Mouse (Mus musculus) regulatory T cell (primary cell): Measurements from ENCODE around the gene Med29.

ENCODE experiments used
- in situ Hi-C: fragments of 300-600 bp; cut with MboI, MseI; formaldehyde crosslinking; loops from one replicate; pipeline ENCODE4 v1.15.1; 2025; ENCODE audit warnings: high pct_unique_total_duplicates

The Med29 gene

DNA sequence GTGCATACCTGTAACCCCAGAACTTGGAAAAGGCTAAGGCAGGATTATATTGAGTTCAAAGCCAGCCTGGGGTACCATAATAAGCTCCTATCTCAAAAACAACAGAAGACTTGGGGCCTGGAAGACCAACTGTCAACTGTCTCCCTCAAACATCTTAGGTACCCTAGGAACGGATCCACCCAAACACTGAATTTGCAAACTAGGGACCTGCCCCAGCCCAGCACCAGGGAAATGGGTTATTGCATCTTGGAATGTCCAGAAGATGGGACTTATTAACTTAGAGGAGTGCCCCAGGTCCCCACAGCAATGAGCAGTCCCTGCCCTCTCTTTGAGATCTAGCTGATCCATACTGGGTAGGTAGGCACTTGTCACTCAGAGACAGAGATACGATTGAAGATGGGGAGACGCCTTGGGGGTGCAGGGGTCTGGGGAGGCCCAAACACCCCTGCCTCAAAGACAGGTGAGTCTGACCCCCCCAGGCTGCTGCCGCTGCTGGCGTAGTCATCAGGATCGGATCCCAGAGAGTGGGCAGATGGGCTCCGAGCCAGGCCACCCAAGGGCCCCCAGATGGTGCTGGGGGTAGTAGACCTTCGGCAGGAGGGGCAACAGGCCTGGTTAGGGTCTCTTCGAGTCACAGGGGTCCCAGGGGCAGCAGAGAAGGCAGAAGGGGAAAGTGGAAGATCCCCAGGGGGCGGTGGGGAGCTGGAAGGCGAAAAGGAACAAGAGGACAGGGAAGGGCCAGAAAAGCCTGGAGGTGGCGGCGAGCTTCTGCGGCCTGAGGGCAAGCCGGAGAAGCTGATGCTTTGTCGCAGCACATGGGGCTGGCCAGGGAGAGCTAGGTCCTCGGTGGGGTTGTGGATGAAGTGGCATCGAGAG, 15.1 kb downstream of the Med29 start:
- in situ Hi-C loops, result no loop called here

- in situ Hi-C loops, result no loop called here
Measured at GRCm38 (mm10) chr7:28376011-28376771, 16.3 kb downstream of the Med29 start.

DNA sequence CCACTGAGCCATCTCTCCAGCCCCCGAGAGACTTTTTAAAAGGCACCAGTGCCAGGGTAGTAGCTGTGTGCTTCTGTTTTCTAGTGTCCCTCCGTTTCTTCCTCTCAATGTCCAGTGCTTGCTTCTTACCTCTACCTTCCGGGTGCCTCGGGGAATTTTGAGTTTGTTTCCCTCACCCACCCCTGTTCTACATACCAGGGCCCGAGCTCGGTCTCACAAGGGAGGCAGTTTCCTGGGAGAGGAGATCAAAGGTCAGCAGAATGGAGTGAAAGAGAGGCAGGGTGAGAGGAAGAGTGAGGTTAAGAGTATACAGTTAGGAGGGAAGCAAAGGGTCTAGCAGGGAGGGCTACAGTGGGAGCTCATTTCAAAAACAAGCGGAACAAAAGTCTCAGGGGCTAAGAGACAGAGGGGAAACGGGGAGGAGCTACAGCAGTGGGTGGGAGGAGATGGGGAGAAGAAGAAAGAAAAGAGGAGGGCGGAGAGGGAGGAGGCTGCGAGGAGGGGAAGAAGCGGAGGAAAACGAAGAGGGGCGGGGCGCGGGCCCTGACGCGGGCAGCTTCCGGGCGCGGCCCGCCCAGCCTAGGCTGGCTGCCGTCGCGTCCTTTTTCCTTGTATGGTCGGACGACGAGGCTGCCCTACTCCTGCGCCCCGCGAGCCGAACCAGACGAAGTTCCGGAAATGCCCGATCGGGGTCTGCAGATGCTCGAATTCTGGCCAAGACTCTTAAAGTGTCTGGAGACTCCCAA, 17.2 kb downstream of the Med29 start:
- in situ Hi-C loops, result no loop called here

DNA sequence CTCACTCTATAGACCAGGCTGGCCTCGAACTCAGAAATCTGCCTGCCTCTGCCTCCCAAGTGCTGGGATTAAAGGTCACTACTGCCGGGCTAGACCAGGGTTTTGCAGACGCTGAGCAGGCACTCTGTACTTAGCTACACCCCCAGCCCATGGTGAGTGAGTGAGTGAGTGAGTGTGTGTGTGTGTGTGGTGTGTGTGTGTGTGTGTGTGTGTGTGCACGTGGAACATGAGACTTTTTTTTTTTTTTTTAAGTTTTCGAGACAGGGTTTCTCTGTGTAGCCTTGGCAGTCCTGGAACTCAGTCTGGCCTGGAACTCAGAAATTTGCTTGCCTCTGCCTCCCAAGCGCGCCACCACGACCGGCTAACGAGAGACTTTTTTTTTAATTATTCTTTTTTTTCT, 17.9 kb downstream of the Med29 start:
- in situ Hi-C loops, result no loop called here

GRCm38 (mm10) chr7:28373891-28374495, 18.5 kb downstream of the Med29 start:
- in situ Hi-C loops, result no loop called here

GRCm38 (mm10) chr7:28373131-28373581, 19.4 kb downstream of the Med29 start:
- in situ Hi-C loops, result no loop called here

DNA sequence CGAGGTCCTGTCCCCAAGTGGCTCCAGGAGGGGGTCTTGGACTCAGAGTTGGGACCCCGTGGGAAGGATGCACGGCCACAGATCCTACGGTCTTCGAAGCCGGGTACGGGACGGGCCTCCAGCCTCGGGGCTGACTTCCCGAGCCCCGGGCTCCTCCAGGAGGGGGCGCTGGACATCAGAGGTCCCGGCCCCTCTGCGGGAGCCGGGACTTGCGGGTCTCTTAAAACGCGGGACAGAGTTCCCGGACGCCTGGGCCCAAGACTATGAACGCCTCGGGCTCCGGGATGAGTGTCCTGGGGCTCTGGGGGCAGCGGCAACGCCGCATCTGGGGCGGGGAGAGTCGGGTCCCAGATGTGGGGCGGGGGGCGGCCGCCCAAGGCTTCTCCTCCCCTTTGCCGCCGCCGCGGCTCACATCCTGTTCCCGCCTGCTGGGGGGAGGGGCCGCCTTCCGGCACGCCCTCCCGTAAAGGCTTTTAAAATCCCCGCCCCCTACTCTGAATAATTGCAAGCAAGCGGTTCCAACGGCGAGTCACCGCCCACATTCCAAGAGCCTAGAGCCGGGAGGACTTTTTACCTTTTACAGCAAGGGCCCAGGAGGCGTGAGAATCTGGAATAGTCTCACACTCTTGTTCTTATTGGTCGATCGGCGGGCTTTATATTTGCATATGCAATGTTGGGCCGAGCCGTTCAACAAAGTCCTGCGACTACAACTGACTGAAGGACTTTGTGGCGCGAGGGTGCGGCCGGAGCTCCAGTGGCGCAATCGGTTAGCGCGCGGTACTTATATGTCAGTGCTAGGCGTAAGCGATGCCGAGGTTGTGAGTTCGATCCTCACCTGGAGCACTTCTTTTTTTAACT, 20.0 kb downstream of the Med29 start, which contains the start of gene Plekhg2:
TSS of gene Plekhg2 (minus strand) at position 349 of the 858 bp plus-strand sequence.
- in situ Hi-C loops, result no loop called here

GRCm38 (mm10) chr7:28371514-28371989, 21.0 kb downstream of the Med29 start:
- in situ Hi-C loops, result no loop called here

- in situ Hi-C loops, result no loop called here
Measured at GRCm38 (mm10) chr7:28370977-28371513, 21.5 kb downstream of the Med29 start.

GRCm38 (mm10) chr7:28370051-28370450, 22.5 kb downstream of the Med29 start:
- in situ Hi-C loops, result no loop called here

DNA sequence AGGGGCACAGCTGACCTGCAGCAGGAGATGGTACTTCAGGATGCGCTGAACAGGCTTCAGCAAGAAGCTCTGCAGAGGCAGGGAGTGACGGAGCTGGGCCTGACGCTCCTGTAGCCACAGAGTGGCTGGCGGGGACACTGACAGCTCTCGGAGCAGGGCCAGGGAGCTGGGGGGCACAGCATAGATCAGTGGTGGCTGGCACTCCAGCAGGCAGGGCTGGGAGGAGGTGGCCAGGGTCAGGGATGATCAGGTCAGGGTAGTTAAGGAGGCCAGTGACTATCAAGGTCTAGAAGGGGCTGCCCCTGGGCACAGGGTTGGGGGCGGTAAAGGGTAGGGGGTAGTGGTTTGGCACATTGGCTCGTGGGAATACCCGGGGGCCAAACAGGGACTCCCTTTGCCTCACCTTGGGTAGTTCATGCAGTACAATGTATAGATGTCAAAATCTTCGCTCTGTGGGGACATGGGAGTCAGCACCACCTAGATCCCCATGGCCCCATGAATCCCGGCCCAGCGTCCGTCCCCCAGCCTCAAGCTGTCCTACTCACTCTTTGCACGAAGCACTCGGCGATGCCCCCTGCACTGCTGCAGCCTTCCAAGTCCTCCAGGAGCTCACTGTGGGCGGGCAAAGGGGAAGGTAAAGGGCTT, 24.1 kb downstream of the Med29 start:
- in situ Hi-C loops, result no loop called here

GRCm38 (mm10) chr7:28367663-28368275, 24.7 kb downstream of the Med29 start:
- in situ Hi-C loops, result no loop called here

GRCm38 (mm10) chr7:28362441-28363060, 30.0 kb downstream of the Med29 start:
- in situ Hi-C loops, result no loop called here

- in situ Hi-C loops, result no loop called here
Measured at GRCm38 (mm10) chr7:28361647-28362341, 30.7 kb downstream of the Med29 start.

DNA sequence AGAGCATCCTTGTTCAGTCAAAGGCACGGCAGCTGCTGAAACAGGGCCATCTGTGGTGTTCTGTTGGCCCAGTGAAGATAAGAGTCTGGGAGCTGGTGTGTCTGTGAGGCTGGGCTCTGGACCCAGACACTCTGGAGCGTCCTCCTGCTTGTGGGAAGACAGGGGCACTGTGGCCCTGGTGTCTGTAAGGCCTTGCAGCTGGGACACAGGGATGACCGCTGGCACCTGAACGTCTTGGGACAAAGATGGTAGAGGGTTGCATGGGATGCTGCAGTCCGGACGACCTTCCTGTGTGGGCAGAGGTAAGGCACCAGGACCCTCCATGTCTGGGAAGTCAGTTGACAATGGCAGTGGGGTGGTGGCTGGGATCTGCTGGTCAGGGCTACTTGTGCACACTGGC, 32.2 kb downstream of the Med29 start:
- in situ Hi-C loops, result no loop called here

- in situ Hi-C loops, result no loop called here
Measured at GRCm38 (mm10) chr7:28359854-28360253, 32.7 kb downstream of the Med29 start.

DNA sequence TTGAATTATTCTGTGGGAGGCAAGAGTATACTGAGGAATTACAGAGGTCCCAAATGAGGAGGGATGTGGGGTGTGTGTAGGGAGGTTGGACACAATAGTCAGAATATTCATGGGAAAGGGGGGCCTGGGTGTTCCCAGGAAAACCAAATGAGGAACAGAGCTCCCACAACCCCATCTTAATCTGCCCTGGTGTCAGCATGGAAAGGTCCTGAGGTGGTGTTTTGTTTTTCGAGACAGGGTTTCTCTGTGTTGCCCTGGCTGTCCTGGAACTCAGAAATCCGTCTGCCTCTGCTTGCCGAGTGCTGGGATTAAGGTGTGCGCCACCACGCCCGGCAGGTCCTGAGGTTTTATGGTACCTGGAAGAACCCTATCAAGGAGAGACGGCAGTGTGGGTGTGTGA, 34.1 kb downstream of the Med29 start:
- in situ Hi-C loops, result no loop called here

DNA sequence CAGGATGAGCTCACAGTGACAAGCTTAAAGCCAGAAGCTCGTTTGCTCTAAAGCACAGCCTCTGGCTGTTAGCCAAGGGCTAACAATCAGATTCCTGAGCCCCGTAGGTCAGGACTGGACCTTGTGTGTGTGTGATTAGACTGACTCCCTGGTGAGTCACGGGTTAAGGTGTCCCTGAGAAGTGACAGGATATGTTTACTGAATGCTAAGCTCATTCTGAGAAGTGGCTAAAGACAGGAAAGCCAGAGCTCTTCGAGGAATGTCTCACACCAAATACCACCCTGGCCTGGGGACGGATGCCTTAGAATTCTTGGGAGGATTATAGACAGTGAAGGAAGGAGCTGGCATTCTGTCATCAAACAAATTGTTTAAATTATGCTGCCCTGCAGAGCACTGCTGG, 34.5 kb downstream of the Med29 start:
- in situ Hi-C loops, result no loop called here
